Mouse (Mus musculus) stomach, embryonic 14.5 days (tissue): ENCODE results near the gene Catsper3. TPM values are rescaled to one million over a fixed set of nuclear protein-coding genes. Genes with fewer than 3 reads are reported as not detected.
A peak's percentile ranks its signal among the peaks of the same experiment; 100 is the strongest.

Experiments
- ATAC-seq: fragments of 200-750 bp; cut with Nextera tagmentation; 2 replicates; pipeline ENCODE4 v1.8.0; 2017; ENCODE audit warnings: low read depth, moderate TSS enrichment; ENCODE audit not compliant: insufficient number of reproducible peaks, insufficient read depth, low FRiP score
- H3K27ac ChIP-seq: fragments of 300-500 bp; sonication (generic); 2 replicates; pipeline ENCODE4 v1.5.1; 2014; ENCODE audit warnings: mild to moderate bottlenecking, low read length, moderate library complexity, mixed read lengths
- H3K27me3 ChIP-seq: fragments of 300-500 bp; sonication (generic); 2 replicates; pipeline ENCODE4 v1.6.1; 2014; ENCODE audit warnings: low read length, control low read depth, mixed read lengths; ENCODE audit not compliant: control insufficient read depth, insufficient read depth
- H3K36me3 ChIP-seq: fragments of 300-500 bp; sonication (generic); 2 replicates; pipeline ENCODE4 v1.6.1; 2014; ENCODE audit warnings: mild to moderate bottlenecking, control low read depth, low read length, moderate library complexity, mixed read lengths; ENCODE audit not compliant: control insufficient read depth, insufficient read depth
- H3K4me1 ChIP-seq: fragments of 300-500 bp; sonication (generic); 2 replicates; pipeline ENCODE4 v1.6.1; 2014; ENCODE audit warnings: low read length, control low read depth, mixed read lengths; ENCODE audit not compliant: control insufficient read depth, insufficient read depth
- H3K4me2 ChIP-seq: fragments of 300-500 bp; sonication (generic); replicated peaks from 2 replicates; pipeline ENCODE4 v1.6.1; 2014; ENCODE audit warnings: low read depth, low read length, control low read depth
- H3K4me3 ChIP-seq: fragments of 300-500 bp; sonication (generic); 2 replicates; pipeline ENCODE4 v1.5.1; 2014; ENCODE audit warnings: low read depth, low read length, control low read depth
- H3K9ac ChIP-seq: fragments of 300-500 bp; sonication (generic); replicated peaks from 2 replicates; pipeline ENCODE4 v1.6.1; 2014; ENCODE audit warnings: low read depth, mild to moderate bottlenecking, control low read depth, low read length, moderate library complexity, mixed read lengths
- H3K9me3 ChIP-seq: fragments of 300-500 bp; sonication (generic); 2 replicates; pipeline ENCODE4 v1.6.1; 2016; ENCODE audit warnings: low read depth, low read length, control low read depth; ENCODE audit not compliant: control insufficient read depth
- WGBS: fragments of 180-500 bp; shearing (Covaris S2); extraction: QIAGEN DNeasy Blood & Tissue Kit; methylation state at CpG from one replicate; pipeline ENCODE4 v1.1.7; 2014; 5-methylcytosine and 5-hydroxymethylcytosine counted together
- polyA plus RNA-seq: library from polyadenylated mRNA; unstranded; fragments of >200 nt; fragmentation: Nextera tagmentation; extraction: Ambion mirVana; gene quantifications from 2 replicates; pipeline ENCODE4 v1.2.1, GENCODE M21; 2014

The Catsper3 gene
- polyA plus RNA-seq, 1 experiment from 2014 or later: 0.43 TPM

DNA sequence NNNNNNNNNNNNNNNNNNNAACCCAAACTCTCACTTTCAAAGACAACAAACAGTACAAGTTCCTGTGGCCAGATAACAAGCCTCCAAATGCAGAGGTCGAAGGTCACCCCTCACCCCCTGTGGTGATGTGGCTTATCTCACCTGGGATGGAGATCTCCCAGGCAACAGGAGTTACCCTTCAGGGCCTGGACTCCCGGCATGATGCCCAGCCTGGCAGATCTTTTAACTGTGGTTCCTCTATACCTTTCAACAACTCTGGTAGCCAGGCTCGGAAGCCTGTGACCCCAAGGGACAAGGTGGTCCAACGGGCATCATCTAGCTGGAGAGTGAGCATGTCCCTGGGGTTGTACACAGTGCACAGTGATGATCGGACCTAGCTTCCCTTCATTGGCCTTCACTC is 38.1 kb downstream of the Catsper3 start:
- 65% methylated on average over 5 of the region's 5 CpGs for WGBS
- Histone ChIP-seq H3K4me1 (peaks cover 17% of the 10 kb centered on the region; the same call in 1 of the 2 replicates), H3K4me2 (no peak overlapping the region), H3K4me3 (no peak overlapping the region), H3K27me3 (no peaks in the 10 kb centered on the region), H3K9ac (no peak overlapping the region), H3K27ac (no peak overlapping the region), H3K9me3 (no peaks in the 10 kb centered on the region), H3K36me3 (peaks cover 18% of the 10 kb centered on the region)
- ATAC-seq: no peak

DNA sequence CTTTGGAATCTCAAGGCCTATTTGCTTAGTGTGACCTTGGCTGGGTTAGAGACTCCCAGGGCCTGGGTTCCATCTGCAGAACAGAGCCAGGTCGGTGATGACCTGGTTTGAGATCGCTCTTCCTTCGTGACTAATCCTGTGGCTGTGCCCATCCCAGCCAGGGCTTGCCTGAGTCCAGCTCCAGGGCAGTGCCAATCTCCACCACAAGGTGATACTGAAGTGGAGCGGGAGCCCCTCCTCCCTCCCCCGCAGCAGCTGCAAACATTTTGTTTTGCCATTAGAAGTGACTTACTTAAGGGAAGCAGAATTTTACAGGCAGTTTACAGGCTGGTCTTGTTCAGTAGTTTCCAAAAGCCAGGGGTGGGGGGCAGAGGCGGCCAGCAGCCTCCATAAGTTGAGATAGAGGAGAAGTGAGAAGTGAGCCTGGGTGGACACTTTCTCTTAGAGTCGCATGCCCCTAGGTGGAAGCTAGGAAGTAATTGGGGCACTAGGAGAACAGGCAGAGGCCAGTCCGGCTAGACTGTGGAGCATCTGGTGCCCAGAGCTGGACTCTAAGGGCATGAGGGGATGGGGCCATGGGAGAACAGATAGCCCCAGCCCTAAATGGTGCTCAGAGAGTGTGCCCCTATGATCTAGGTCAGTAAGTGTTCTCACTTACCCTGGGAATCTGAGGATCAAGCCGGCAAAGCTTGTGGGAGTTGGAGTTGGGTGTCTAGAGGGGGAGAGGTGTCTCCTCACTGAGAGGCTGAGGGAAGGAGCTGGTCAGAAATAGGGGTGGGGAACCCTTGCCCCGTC is 40.0 kb downstream of the Catsper3 start:
- Histone ChIP-seq H3K4me1 (peaks cover 17% of the 10 kb centered on the region; the same call in 1 of the 2 replicates), H3K4me2 (peak overlapping the region; percentile 54), H3K27ac (peak overlapping the region; percentile 49), H3K9ac (peak overlapping the region; percentile 99), H3K27me3 (no peaks in the 10 kb centered on the region), H3K4me3 (peak overlapping the region; percentile 38), H3K9me3 (no peaks in the 10 kb centered on the region), H3K36me3 (peaks cover 18% of the 10 kb centered on the region)
- 17% methylated on average over 10 of the region's 10 CpGs for WGBS
- ATAC-seq: no peak

DNA sequence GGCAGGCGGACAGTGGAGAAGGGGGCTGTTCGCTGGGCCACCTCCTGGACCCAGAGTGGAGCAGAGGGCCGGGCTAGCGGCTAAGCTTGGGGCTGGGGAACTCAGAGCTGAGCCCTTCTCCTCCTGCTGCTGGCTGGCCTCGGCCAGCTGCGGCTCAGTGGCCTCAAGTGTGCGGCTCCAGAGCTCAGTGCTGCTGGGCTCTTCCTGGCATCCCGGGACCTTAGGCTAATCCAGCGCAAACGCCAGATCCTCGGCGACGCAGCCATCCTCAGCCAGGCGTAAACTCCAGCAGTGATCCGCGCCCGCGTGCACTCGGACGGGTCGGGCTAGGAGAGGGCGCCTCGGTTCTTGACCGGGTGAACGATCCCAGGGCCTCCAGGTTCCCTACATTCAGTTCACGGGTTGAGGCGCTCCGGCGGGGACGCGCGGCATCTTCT is 40.9 kb downstream of the Catsper3 start:
- H3K9ac ChIP-seq: peak overlapping the region; percentile 99
- H3K27ac ChIP-seq: peak overlapping the region; percentile 49
- ATAC-seq: no peak
- peaks cover 17% of the 10 kb centered on the region; the same call in 1 of the 2 replicates for H3K4me1 ChIP-seq
- H3K4me2 ChIP-seq: peak overlapping the region; percentile 54
- H3K9me3 ChIP-seq: no peaks in the 10 kb centered on the region
- WGBS: 15% methylated on average over 32 of the region's 32 CpGs
- peak overlapping the region; percentile 38 for H3K4me3 ChIP-seq
- peaks cover 18% of the 10 kb centered on the region for H3K36me3 ChIP-seq
- no peaks in the 10 kb centered on the region for H3K27me3 ChIP-seq

GRCm38 (mm10) chr13:55826008-55826671 is 41.8 kb downstream of the Catsper3 start:
- H3K27me3 ChIP-seq: no peaks in the 10 kb centered on the region
- H3K9ac ChIP-seq: peak overlapping the region; percentile 99
- no peaks in the 10 kb centered on the region for H3K9me3 ChIP-seq
- peak overlapping the region; percentile 54 for H3K4me2 ChIP-seq
- peak overlapping the region; percentile 49 for H3K27ac ChIP-seq
- no peak for ATAC-seq
- peak overlapping the region; percentile 38 for H3K4me3 ChIP-seq
- peaks cover 17% of the 10 kb centered on the region; the same call in 1 of the 2 replicates for H3K4me1 ChIP-seq
- peaks cover 23% of the 10 kb centered on the region for H3K36me3 ChIP-seq
- WGBS: 6% methylated on average over 55 of the region's 56 CpGs

- peak overlapping the region; percentile 99 for H3K9ac ChIP-seq
- peaks cover 20% of the 10 kb centered on the region; the same call in 1 of the 2 replicates for H3K4me1 ChIP-seq
- 17% methylated on average over 13 of the region's 13 CpGs for WGBS
- no peak for ATAC-seq
- peak overlapping the region; percentile 77 for H3K4me3 ChIP-seq
- 0 out of 2 replicates have a peak, but pooled peaks cover 2% of the 10 kb centered on the region for H3K27me3 ChIP-seq
- peaks cover 23% of the 10 kb centered on the region for H3K36me3 ChIP-seq
- H3K27ac ChIP-seq: peak overlapping the region; percentile 98
- peak overlapping the region; percentile 54 for H3K4me2 ChIP-seq
- no peaks in the 10 kb centered on the region for H3K9me3 ChIP-seq
Observed at GRCm38 (mm10) chr13:55826796-55827678, 42.7 kb downstream of the Catsper3 start.

DNA sequence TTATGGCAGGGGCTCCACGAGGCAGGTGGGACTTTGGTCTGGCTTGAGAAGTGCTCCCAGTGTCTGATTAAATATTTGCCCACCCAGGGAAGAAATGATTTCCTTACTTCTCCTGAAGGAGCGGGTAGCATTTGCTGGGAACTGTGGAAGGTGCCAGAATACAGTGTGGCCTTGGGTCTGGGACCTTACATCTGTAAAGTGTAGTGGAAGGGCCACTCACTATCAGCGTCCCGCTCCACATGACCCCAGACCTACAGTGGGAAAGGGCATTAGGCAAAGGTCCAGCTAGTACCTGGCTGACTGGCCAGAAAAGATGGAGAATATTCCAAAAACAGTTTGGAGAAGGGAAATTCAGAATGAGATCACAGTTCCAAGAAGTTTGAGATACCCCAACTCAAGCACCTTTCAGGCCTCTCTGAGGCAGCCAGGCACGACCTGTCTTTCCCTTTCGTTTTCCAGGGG is 43.3 kb downstream of the Catsper3 start:
- no peaks in the 10 kb centered on the region for H3K9me3 ChIP-seq
- H3K27me3 ChIP-seq: peaks cover 8% of the 10 kb centered on the region; the same call in 1 of the 2 replicates
- no peak for ATAC-seq
- peak overlapping the region; percentile 77 for H3K4me3 ChIP-seq
- peaks cover 20% of the 10 kb centered on the region; the same call in 1 of the 2 replicates for H3K4me1 ChIP-seq
- H3K36me3 ChIP-seq: peaks cover 23% of the 10 kb centered on the region
- H3K27ac ChIP-seq: peak overlapping the region; percentile 98
- H3K4me2 ChIP-seq: peak overlapping the region; percentile 54
- 12% methylated on average over 6 of the region's 6 CpGs for WGBS
- H3K9ac ChIP-seq: peak overlapping the region; percentile 99

DNA sequence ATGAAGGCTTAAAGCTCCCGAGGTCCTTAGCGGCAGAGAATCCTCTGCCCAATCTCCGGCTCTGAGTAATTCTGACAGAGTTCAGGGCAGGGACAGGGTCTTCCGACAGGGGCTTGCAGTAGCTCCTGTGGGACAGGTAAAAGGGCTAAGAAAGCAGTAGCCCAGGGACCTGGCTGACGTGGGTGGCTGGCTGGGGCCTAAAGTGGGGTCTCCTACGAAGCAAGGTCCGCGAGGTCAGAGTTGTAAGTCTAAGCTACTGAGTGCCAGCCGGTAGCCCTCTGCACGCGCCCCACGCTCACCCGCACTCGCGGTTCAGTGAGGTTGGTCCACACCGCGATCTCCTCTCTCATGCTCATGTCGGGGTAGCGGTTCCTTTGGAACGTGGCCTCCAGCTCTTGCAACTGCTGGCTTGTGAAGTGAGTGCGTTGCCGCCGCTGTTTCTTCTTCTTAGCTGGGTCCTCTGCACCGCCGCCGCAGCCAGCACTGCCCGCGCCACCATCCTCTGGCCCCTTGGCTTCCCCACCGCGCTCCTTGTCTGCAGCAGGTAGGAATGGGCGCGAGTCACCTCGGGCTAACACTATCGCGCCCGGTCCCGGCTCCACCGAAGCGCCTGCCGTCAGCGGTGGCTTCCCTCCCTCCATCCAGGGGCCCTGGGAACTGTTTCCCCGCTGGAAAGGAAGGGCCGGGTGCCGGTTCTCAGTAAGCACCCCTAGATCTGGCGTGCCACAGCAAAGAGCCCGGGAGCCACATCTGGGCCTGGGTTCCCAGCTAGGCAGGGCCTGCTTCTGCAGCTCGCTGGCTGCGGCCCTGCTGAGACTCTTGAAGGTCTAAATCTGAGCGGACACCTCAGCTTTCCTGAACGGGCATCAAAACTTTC is 44.0 kb downstream of the Catsper3 start:
- no peak for ATAC-seq
- Histone ChIP-seq H3K36me3 (peaks cover 17% of the 10 kb centered on the region), H3K4me3 (peak overlapping the region; percentile 77), H3K9me3 (no peaks in the 10 kb centered on the region), H3K27ac (peak overlapping the region; percentile 98), H3K4me2 (peak overlapping the region; percentile 54), H3K27me3 (peaks cover 8% of the 10 kb centered on the region; the same call in 1 of the 2 replicates), H3K9ac (peak overlapping the region; percentile 99), H3K4me1 (peaks cover 20% of the 10 kb centered on the region; the same call in 1 of the 2 replicates)
- 7% methylated on average over 50 of the region's 50 CpGs for WGBS
